ENCODE assay signal across 16 mouse cellular contexts in the genomic region with DNA sequence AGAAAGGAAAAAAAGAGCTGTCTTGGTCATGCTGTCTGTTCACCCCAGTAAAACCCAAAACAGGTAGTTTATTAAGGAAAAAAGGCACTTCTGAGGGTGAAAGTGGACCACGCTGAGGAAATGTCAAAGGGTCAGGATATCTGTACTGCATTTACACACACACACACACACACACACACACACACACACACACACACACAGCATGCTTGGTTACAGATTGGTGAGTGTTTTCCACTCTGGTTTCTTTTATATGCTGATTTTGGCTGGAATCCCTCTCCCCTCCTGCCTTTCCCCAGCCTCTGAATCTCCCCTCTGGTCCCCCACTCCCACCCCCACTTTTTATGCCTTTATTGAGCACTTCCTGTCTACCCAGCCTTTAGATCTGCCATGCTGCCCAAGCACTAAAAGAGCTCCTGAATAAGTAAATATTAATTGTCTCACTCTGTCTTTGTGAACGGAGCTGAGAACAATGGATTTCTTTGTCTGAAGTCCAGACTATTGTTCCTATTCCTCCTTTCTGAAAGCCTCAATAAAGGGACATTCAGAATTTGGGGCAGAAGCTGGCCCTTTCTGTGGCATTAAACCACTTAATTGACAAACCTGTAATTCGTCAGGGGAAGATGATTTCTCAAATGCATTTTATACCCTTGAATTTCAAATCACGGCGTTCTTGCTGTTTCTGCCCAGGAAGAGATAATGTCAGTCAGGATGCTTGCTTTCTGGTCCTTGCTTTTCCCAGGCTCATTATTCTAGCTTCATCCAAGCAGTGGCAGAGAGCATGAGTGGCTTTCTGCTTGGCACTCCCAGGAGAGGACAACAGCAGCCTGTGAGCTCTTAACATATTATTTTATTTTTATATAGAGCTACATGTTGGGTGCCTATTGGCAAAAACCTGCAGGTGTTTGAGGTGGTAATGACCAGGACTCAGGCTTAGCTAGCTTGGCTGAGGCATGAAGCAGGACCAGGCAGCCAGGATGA.
DNase-seq lines count a peak whose midpoint lies in the region; ATAC-seq and TF ChIP-seq lines count a peak whose summit lies in the region.
"Had no signal": no experiment of that assay in that cellular context is flagged by ENCODE, and none has a peak within 500 bp of the region (broad histone marks: within the 10 kb centered on the region; RNA-seq: fewer than 3 reads in every experiment).

No protein-coding gene starts in this region.

- 0 out of 2 replicates have a peak overlapping the region, but pooled peaks have one; percentile 1 for H3K4me2 ChIP-seq in hindbrain, embryonic 12.5 days (replicated peaks)
- H3K4me2 ChIP-seq in midbrain, embryonic 14.5 days (ENCODE audit: low read length): peak overlapping the region; percentile 28
- H3K4me2 ChIP-seq in intestine, postnatal 0 days (replicated peaks; ENCODE audit: low read depth): no peak overlapping the region
- no peak overlapping the region for H3K4me2 ChIP-seq in stomach, postnatal 0 days (replicated peaks; ENCODE audit: low read depth)

- H3K36me3 ChIP-seq in hindbrain, embryonic 12.5 days: no peaks in the 10 kb centered on the region
- no peaks in the 10 kb centered on the region for H3K36me3 ChIP-seq in midbrain, embryonic 14.5 days (ENCODE audit: control insufficient read depth, insufficient read depth, low read length)
- H3K36me3 ChIP-seq in intestine, postnatal 0 days (ENCODE audit: control insufficient read depth, insufficient read depth): no peaks in the 10 kb centered on the region
- H3K36me3 ChIP-seq in stomach, postnatal 0 days (ENCODE audit: control insufficient read depth, insufficient read depth, low read length): no peaks in the 10 kb centered on the region
- H3K36me3 ChIP-seq: heart, embryonic 10.5 days had no signal

- no peak for TF ChIP-seq EP300 in stomach, postnatal 0 days (optimal IDR thresholded peaks at IDR 0.05)

- peak; percentile 26 for DNase-seq in R1 (ENCODE audit: low read depth, low spot score)
- peak; percentile 17 for DNase-seq in embryo, embryonic 9.5 days (ENCODE audit: extremely low spot score)
- peak; percentile 59 for DNase-seq in midbrain, embryonic 14.5 days
- DNase-seq in gastrocnemius, adult 18-20 months (ENCODE audit: low spot score): no peak
- no peak for DNase-seq in stomach, postnatal 0 days (ENCODE audit: low spot score)
- no peak for DNase-seq in T-cell, adult 2 months (ENCODE audit: low spot score)
- DNase-seq: adrenal gland, postnatal 14 days; cerebellum, adult 18-20 months; kidney, postnatal 4 days; lung, postnatal 36 days; right cerebral cortex, postnatal 25 days; thymus, postnatal 4 days had no signal

- no peaks in the 10 kb centered on the region for H3K27me3 ChIP-seq in hindbrain, embryonic 12.5 days
- H3K27me3 ChIP-seq in midbrain, embryonic 14.5 days (ENCODE audit: control insufficient read depth, insufficient read depth, low read length): no peaks in the 10 kb centered on the region
- H3K27me3 ChIP-seq in intestine, postnatal 0 days (replicated peaks; ENCODE audit: control insufficient read depth, insufficient read depth, low read length): no peaks in the 10 kb centered on the region
- H3K27me3 ChIP-seq in stomach, postnatal 0 days (ENCODE audit: control insufficient read depth, insufficient read depth, low read length): no peaks in the 10 kb centered on the region

- 19% methylated on average over 5 of the region's 5 CpGs for WGBS in hindbrain, embryonic 12.5 days
- WGBS in midbrain, embryonic 14.5 days: 2% methylated on average over 5 of the region's 5 CpGs
- WGBS in intestine, postnatal 0 days: 29% methylated on average over 5 of the region's 5 CpGs
- WGBS in stomach, postnatal 0 days: 48% methylated on average over 5 of the region's 5 CpGs

- peak overlapping the region; percentile 69 for H3K27ac ChIP-seq in hindbrain, embryonic 12.5 days
- H3K27ac ChIP-seq in midbrain, embryonic 14.5 days (replicated peaks; ENCODE audit: low read depth, low read length): peak overlapping the region; percentile 82
- H3K27ac ChIP-seq in intestine, postnatal 0 days (ENCODE audit: low read depth, low read length): no peak overlapping the region
- H3K27ac ChIP-seq in stomach, postnatal 0 days (replicated peaks): no peak overlapping the region
- H3K27ac ChIP-seq: heart, embryonic 10.5 days; liver, embryonic 14.5 days had no signal

- TF ChIP-seq CTCF in intestine, postnatal 0 days (IDR thresholded peaks at IDR 0.05; ENCODE audit: low read depth): no peak
- no peak for TF ChIP-seq CTCF in stomach, postnatal 0 days (IDR thresholded peaks at IDR 0.05; ENCODE audit: low read depth)

- peak; percentile 76 for ATAC-seq in hindbrain, embryonic 12.5 days (ENCODE audit: low FRiP score)
- peak; percentile 64; the same call in 1 of the 2 replicates for ATAC-seq in midbrain, embryonic 14.5 days (ENCODE audit: low FRiP score, low TSS enrichment)
- no peak for ATAC-seq in intestine, postnatal 0 days
- ATAC-seq in stomach, postnatal 0 days (ENCODE audit: low FRiP score, low TSS enrichment): no peak

- H3K4me3 ChIP-seq in hindbrain, embryonic 12.5 days: no peak overlapping the region
- no peak overlapping the region for H3K4me3 ChIP-seq in midbrain, embryonic 14.5 days (replicated peaks; ENCODE audit: low read depth, low read length)
- H3K4me3 ChIP-seq in intestine, postnatal 0 days (ENCODE audit: low read depth, low read length): no peak overlapping the region
- no peak overlapping the region for H3K4me3 ChIP-seq in stomach, postnatal 0 days (ENCODE audit: low read depth, low read length)
- H3K4me3 ChIP-seq: heart, embryonic 10.5 days had no signal

- no peak overlapping the region; the same call in 1 of the 2 replicates for H3K9ac ChIP-seq in hindbrain, embryonic 12.5 days
- H3K9ac ChIP-seq in midbrain, embryonic 14.5 days (replicated peaks; ENCODE audit: low read length): peak overlapping the region; percentile 36; the same call in 1 of the 2 replicates
- no peak overlapping the region for H3K9ac ChIP-seq in intestine, postnatal 0 days (ENCODE audit: low read depth, low read length)
- H3K9ac ChIP-seq in stomach, postnatal 0 days (ENCODE audit: low read length): no peak overlapping the region
- H3K9ac ChIP-seq: liver, embryonic 14.5 days had no signal

- H3K4me1 ChIP-seq in hindbrain, embryonic 12.5 days: peaks cover 10% of the 10 kb centered on the region
- peaks cover 11% of the 10 kb centered on the region; the same call in 1 of the 2 replicates for H3K4me1 ChIP-seq in midbrain, embryonic 14.5 days (ENCODE audit: control insufficient read depth, insufficient read depth, low read length)
- H3K4me1 ChIP-seq in intestine, postnatal 0 days (replicated peaks; ENCODE audit: control insufficient read depth, insufficient read depth, low read length): no peaks in the 10 kb centered on the region
- H3K4me1 ChIP-seq in stomach, postnatal 0 days (replicated peaks; ENCODE audit: control insufficient read depth, insufficient read depth): no peaks in the 10 kb centered on the region
- H3K4me1 ChIP-seq: heart, embryonic 10.5 days had no signal

- H3K9me3 ChIP-seq in hindbrain, embryonic 12.5 days (replicated peaks): no peaks in the 10 kb centered on the region
- H3K9me3 ChIP-seq in midbrain, embryonic 14.5 days (ENCODE audit: control insufficient read depth, low read length): no peaks in the 10 kb centered on the region
- H3K9me3 ChIP-seq in intestine, postnatal 0 days (ENCODE audit: control insufficient read depth): no peaks in the 10 kb centered on the region
- no peaks in the 10 kb centered on the region for H3K9me3 ChIP-seq in stomach, postnatal 0 days (ENCODE audit: control insufficient read depth, low read length)
- H3K9me3 ChIP-seq: heart, embryonic 10.5 days had no signal

Comparison
In these comparisons a context has a peak if more than half of its experiments do, and no peak if none do; other contexts are left out.
1. DNase-seq: peak in R1 (single experiment), embryo, embryonic 9.5 days (single experiment) and midbrain, embryonic 14.5 days (single experiment); none in gastrocnemius, adult 18-20 months (single experiment), stomach, postnatal 0 days (single experiment) and T-cell, adult 2 months (single experiment).
2. ATAC-seq: peak in hindbrain, embryonic 12.5 days (single experiment) and midbrain, embryonic 14.5 days (single experiment); none in intestine, postnatal 0 days (single experiment) and stomach, postnatal 0 days (single experiment).
3. H3K27ac ChIP-seq: peak in hindbrain, embryonic 12.5 days (single experiment) and midbrain, embryonic 14.5 days (single experiment); none in intestine, postnatal 0 days (single experiment) and stomach, postnatal 0 days (single experiment).
4. H3K4me2 ChIP-seq: peak in hindbrain, embryonic 12.5 days (single experiment) and midbrain, embryonic 14.5 days (single experiment); none in intestine, postnatal 0 days (single experiment) and stomach, postnatal 0 days (single experiment).